Mouse (Mus musculus): Measurements from ENCODE around the gene St5.
A peak's percentile ranks its signal among the peaks of the same experiment; 100 is the strongest.

Gene St5

DNA sequence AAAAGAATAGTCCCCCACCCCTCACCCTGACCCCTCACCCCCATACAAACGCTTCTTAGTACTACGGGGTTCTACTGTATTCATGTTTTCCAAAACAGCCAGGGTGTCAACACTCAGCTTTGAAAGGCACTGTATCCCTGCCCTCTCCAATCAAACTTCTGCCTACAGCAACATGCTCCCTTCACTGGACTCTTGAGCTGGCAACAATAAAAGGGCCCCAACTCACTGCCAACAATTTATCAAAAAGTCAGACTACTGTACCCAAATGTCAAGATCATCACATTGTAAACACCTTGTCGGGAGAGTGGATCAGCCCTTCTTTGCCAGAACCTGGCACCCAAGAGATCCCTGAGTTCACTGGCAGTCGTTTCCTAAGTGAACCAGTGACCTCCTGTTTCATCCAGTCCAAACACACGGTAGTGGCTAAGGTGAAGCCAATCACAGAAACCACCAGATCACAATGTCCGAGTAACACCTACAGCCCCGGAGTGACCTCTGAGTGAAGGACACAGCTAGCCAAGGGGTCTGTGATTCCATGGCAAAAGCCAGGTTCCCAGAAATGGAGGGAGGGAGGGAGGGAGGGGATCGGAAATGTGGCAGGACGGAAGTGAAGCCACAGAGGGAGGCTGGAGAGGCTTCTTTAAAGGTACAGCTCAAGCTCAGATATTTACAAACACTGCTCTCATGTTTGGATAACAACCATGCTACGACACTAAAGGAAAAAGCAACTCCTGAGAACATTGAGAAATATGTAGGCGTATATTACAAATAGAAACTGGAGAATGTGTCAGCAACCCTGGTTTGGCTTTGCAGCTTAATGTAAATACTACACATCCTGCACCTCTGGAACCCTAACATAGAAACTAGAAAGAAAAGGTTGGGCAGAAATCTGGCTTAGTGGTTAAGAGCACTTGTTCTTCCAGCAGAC, 136.3 kb downstream of the St5 start:
- DNase-seq (ENCODE audit: low spot score in 2 of 2) = no peak

DNA sequence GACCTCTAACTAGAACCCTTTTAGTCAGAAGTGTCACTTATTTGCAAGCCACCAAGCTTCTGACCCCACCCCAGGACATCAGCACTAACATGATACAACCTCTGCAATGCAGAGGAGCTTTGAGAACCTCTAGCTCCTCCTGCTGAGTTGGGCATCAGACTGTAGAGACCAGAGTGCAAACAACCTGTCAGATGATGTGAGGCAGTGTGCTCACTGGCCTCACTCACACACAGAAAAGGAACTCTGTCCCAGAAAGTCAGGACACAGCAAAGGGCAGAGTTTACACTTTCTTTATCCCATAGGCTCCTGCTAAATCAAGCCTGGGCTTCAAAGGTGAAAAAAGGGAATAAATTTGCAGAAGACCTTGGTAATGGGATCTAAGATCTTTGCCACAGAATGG, 137.1 kb downstream of the St5 start:
- no peak for DNase-seq (ENCODE audit: low spot score in 2 of 2)

DNA sequence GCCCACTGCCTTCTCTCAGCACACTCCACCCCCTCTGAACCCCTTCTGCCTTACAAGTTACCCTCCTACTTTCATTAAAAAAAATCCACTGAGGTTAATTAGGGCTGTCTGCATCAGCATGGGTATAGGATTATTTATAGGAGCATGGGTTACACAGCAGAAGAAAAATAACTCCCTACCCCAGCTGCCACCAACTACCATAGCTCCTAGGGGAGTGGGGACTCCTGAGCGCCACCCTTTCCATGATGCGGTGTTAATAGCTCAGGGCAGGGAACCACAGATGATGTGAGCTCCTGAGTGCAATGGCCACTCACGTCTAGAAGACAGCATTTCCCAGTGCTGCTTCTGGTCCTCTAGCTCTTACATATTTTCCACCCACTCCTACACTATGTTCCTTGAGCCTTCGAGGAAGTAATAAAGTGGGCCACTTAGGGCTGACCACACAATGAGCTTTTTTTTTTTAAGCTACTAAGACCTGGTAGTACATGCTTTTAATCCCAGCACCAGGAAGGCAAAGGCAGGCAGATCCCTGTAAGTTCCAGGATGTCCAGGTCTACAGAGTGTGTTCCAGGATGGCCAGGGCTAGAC, 139.5 kb downstream of the St5 start:
- DNase-seq (ENCODE audit: low spot score in 2 of 2) = no peak

DNA sequence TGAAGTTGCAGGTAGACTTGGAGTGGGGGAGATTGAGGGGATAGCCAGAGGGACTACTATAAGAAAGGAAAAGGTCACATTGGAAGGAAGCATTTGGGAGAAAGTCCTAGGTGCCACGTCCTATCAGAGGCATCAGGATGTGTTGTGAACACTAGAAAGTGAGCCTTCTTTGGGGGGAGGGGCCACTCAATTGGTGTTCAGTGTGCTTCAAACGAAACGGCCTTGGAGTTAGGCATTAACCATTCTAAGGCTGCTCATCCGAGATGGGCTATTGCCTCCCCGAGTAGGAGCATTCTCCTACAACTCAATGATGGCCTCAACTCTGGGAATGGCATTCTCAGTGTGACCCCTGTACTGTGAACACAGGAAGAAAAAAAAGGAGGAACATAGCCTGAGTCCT, 140.7 kb downstream of the St5 start:
- DNase-seq (ENCODE audit: low spot score in 2 of 2) = no peak

DNA sequence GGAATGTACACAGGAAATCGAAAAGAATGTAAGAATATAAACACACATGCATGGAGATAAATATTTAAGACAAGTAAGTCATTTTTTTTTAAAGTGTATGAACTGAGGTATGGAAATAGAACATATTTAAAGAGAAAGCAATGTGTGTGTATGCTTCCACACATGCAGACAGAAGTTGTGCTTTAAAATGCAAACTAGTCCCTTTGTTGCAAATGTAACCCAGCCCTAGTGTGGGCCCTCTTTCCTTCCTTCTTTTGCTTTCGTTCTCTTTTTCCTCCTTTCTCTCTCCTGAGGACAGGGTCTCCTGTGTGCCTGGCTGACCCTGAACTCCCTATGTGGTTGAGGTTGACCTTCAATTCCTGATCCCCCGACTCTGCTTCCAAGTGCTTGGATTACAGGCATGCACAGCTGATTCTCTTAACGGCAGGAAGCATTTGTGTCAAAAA, 141.2 kb downstream of the St5 start:
- no peak for DNase-seq (ENCODE audit: low spot score in 2 of 2)

DNA sequence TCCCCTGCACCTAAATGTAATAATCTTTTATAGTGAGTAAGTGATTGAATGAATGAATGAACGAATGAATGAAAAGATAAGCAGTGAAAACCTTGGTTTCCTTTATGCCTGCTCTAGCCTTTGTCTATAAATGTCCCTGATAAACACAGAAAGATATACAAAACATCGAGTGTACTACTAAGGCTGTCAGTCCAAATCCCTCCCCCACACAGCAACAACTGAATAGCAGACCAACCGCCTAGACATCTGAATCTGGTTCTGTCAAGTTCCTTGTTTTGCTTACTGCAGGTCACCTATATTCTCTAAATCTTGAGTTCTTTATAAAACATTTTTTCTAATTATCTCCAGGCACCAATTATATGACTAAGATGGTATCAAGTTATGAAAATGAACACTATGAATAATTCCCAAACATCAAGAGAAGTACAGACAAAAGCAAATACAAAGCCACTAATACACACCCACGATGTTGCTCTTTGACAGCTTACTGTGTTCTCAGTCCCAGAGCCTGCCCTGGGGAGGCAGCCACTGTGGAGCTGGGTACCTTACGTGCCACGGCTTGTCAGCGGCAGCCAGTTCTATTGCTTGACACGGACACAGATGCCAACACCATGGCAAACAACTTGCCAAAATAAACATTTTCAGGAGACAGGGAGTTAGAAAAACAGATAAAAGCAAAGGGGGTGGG, 141.8 kb downstream of the St5 start:
- no peak for DNase-seq (ENCODE audit: low spot score in 2 of 2)

DNA sequence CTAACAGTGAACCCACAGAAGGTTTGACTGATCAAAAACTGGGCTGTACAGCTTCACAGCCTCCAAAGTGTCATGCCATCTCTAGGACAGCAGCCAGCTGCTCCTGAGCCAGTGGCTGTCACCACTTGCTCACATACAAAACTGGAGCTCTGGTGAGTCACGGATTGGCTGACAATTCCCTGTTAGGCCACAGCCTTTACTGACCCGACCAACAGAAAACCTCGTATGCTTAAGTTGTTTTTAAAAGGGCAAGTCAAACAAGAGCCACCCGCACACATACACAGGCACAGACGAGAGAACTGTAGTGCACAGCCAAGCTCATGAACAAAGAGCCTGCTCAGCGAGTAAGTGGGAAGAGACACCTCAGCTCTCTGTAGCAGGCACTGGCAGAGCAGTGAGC, 143.9 kb downstream of the St5 start:
- DNase-seq (ENCODE audit: low spot score in 2 of 2) = peak; percentile 69 to 82

DNA sequence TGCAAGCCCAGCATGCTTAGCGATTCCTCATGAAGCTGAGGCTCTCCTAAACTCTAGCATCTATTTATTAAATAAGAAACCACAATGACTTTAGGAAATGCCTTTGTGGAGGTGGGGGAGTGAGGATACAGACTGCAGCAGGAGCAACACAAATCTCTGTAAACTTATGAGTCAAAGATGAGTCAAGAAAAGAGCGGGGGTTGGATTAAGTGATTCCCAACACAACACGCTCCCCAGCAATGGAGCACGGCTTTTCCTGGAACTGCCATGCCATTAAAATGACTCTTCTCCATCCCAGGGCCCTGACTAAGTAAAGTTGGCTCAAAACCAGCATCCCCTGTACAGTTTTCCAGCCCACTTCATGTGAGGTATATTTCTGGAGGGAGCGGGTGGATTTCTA, 156.7 kb downstream of the St5 start:
- DNase-seq (ENCODE audit: low spot score in 2 of 2) = no peak

DNA sequence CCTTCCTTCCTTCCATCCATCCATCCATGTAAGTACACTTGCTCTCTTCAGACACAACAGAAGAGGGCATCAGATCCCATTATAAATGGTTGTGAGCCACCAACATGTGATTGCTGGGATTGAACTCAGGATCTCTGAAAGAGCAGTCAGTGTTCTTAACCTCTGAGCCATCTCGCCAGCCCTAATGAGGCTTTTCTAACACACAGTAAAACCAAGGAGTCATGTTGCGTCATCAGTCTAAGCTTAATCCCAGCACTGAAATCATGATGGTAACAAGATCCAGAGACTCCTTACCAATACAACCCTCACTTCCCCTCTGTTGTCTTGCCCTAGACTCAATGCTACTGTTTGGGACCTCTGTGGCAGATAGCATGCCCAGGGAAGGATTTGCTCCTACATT, 157.2 kb downstream of the St5 start:
- DNase-seq (ENCODE audit: low spot score in 2 of 2) = no peak

DNA sequence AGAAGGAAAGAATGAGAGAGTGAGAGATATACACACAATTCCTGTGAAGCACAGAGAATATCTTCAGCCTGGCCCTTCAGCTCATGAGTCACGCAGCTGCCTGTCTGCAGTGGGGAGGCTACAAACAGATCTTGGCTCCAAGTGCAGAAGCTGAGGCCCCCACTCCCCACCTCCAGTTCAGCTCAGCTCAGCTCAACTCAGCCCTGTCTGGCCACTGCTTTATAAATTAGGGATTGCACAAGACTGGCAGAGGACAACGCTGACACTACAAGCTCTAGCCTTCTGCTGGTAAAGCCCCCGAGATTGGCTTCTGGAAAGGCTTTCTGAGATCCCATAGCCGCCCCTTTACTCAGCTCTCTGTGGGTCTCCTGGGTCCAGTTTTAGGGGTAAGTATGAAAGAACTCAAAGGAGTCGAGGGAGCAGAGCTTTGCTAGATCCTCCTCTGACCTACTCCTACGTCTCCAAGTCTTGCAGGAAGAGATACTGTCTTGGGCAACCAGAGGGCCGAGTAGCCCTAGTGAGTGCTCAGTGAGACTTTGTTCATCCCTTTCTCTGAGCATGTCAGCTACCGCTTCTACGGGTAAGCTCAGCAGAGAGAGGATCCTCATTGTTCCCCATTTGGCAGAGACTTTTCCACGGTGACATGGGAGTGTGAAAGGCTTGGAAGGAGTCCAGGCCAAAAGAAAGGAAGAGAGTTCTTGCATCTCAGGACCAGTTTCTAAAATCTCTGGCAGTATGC, 158.0 kb downstream of the St5 start:
- peak; percentile 49 to 57 for DNase-seq (ENCODE audit: low spot score in 2 of 2)

DNA sequence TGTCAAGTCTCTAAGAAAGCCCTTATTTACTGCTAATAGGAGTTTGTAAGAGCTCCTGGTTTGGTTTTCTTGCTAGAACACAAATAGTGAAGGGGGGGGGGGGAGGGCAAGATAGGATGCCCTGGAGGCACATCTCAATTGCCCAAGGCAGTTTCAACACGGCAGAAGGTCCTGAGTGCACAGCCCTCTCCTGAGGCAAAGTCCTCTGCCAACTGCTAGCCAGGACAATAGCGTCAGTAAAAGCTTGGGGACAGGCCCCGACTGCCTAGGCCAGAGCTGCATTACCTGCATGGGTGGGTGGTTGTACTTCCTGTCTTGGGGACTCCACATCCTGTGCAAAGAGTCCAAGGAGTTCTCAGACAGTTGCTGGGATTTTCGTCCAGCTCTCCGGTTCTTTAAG, 158.6 kb downstream of the St5 start:
- DNase-seq (ENCODE audit: low spot score in 2 of 2) = no peak

DNA sequence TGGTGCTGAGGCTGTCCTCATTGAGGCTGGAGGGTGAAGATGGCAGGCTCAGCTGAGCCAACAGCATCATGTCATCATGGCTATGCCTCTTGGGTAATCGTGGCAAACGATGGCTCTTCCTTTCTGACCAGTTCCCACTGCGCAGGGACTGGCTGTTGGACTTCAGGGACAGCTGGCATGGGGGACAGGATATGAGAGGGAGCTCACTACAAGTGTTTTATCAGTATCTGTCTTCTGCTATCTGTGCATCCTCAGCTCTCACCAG, 161.1 kb downstream of the St5 start:
- no peak for DNase-seq (ENCODE audit: low spot score in 2 of 2)

DNA sequence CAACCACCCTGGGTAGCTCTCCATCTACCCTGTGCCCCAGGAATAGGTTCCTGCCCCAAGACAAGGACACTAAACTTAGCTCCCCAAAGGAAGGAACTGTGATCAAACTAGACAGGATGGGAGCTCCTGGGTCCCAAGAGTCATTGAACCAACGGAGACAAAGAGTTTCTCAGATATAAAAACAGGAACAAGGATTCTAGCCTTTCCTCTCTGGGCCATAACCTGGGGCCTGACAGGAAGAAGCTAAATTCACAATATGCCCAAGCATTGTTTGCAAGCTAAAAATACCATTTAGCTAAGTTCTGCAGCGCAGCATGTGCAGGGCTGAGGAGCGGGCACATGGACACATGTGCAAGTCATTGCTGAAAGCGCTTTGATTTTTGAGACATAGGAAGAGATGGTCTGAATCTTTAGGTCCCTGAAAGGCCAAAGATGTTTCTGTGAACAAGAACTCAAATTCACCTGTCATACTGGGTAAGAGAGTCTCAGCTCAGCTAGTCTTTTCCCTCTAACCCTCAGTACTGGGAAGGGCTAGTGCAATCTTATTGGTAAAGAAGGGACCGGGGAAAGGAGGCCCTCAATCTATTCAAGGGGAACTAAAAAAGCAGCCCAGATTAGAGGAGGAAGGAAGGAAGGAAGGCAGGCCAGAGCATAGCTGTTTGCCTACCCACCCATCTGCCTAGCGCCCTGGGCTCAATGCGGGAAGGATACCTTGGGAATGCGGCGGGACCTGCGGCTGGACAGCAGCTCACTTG, 161.6 kb downstream of the St5 start:
- DNase-seq (ENCODE audit: low spot score in 2 of 2) = peak in 1 of 2 experiments; percentile 83

DNA sequence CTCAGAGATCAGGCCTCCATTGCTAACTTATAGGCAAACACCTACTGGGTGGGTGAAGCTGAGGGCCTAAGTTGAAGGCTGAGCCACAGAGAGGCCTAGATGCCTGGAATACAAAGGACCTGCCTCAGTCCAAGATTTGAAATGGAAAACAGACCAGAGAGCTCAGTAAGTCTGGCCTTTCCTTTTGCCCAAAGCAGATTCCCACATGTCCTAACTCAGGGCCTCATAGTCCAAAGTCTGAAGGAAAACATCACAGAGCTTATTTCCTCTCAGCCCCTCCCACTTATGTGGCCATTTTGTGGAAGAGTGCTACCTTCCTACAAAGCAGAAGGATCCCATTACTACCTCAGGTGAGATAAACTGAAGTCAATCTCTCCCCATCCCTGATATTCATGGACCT, 162.5 kb downstream of the St5 start:
- DNase-seq (ENCODE audit: low spot score in 2 of 2) = no peak

DNA sequence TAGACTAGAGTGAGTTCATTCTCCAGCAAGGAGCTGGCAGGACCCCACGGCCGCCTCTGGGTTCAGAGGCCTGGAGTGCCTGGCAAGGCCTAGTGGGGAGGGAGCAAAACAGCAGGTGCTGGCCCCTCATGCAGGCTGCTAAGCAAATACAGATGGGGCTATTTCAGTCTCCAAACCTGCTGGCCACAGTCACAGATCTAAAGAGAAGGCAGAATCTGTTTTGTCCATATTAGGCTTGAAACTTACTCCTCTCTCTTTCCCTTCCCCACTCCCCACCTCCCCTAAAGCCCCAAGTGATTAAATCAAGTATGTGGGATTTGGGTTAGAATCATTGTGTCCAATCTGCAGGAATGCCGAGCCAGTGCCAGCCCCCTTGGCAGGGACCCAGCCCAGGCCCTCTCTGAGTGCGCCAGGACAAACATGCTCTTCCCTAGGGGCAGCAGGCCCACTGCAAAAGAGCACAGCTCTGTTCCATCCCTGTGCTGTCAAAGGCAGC, 166.9 kb downstream of the St5 start:
- peak; percentile 61 to 70 for DNase-seq (ENCODE audit: low spot score in 2 of 2)

DNA sequence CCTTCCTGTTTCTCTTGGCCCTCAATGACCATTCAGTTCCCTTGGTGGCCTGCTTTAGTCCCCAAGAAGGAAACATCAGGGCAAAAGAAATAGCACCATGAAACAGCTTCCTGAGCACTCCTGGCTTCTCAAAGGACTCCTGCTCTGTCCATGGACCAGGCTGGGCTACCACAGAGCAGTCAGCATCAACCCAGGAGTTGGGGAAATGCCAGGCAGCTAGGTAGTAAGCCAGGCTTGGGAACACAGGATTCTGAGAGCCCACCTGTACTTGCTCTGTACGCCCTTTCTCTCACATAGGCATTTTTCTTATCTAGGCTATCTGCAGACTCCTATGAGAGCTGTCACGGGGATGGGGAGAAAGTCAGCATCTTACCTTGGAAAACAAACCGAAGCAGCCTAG, 168.5 kb downstream of the St5 start:
- no peak for DNase-seq (ENCODE audit: low spot score in 2 of 2)

DNA sequence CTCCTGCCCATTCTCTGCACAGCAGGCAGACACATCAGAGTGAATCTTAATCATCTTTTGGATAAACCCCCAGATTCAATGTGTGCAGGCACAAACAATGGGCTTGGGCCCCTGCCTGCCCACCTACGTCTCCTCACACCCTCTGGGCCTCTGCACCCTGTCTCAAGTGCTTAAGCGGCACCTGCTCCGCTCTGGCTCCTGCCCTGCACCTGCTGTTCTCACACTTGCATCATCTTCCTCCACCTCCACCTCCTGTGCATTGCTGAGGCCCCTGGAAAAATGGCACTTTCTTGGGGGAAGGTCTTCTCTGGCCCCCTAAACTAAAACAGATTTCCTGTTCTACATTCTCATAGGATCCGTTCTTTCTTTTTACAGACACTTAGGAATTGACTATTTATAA, 169.5 kb downstream of the St5 start:
- no peak for DNase-seq (ENCODE audit: low spot score in 2 of 2)

DNA sequence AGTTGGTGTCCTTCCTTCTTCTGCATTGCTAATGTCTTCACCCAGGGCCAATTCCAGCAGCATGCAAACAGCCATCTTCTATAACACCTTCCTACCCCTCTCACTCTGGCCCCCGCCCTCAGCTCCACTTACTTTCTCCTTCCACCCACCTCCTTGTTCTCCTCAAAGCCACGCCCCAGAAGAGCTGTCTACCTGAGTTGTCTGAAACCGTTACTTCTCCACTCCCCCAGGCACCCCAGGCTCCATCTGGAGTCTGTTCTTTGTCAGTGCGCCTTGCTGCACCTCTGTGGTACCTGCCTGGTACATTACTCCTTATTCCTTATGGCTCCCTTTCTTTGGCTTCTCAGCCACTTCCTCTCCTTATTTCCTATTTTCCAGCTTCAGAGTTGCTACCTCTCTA, 170.3 kb downstream of the St5 start:
- DNase-seq (ENCODE audit: low spot score in 2 of 2) = no peak

DNA sequence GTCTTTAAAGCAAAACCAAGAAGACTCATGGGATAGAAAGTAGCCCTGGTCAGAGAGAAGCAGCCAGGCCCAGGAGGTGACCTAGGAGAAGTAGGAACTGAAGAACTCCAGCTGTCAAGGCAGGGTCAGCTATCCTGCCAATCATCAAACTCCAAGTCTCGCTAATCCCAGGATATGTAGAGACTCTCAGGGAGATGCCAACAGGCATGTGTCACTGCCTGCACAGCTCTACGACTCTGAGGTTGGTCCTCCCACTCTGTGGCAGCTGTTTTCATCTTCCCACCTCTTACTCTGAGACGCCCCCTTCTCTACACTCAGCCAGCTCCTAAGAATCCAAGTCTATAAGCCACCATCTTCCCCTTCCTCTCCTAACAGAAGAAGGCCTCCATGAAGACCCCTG, 170.7 kb downstream of the St5 start:
- DNase-seq (ENCODE audit: low spot score in 2 of 2) = no peak

DNA sequence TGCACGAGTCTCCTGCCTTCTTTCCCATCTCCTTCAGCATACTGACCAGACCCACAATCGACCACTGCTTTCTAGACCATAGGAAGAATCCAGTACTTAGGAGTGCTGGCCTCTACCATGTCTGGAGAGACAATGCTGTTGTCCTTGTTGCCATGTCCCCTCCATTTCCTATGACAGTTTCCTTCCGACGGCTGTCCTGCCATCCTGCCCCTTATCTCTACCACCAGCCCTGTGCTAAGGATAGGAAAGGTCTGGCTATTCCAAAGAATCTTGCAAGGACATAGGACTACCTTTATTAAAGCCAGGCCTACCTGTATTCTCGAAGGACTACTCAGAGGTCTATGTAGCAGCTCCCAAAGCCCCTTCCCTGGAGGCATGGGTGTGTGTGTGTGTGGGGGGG, 171.9 kb downstream of the St5 start:
- DNase-seq (ENCODE audit: low spot score in 2 of 2) = no peak

DNA sequence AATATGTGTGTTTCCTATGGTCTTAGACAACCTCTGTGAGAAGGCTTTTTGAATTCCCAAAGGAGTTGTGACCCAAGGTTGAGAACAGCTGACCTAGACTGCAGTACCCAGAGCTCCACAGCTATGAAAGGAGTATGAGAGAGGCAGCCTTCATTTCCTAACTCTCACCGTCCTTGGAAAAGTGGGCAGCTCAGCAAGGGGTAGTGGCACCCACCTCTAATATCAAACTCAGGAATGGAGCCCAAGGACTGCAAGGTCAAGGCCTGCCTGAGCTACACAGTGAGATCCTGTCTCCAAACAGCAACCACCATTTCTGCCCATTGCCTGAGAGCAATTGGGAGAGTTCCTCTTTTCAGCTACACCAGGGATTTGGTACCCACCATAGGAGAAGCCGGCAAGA, 173.7 kb downstream of the St5 start:
- no peak for DNase-seq (ENCODE audit: low spot score in 2 of 2)

DNA sequence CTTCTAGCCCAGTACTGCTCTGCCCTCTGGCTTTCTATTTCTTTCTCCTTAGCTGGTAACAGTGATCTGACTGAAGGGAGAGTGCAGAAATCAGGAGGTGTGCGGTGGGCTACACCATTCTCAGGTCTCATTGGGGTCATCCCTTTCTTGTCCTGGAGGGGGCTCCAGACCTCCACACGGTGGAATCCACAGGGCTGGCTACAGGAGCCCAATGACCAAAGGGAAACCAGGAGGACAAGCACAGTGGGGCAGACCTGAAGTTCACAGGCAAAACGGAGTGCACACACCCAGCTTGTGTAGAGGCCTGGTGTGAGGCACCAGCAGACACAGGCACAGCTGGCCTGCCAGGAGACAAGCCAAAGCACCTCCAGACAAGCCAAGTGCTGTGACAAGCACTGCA, 175.0 kb downstream of the St5 start:
- DNase-seq (ENCODE audit: low spot score in 2 of 2) = peak; percentile 57 to 68

Data from heart, adult 9 months (tissue).